Mouse (Mus musculus) limb, embryonic 14.5 days (tissue): Measurements from ENCODE around the gene Antxr1. TPM values are rescaled to one million over a fixed set of nuclear protein-coding genes. Genes with fewer than 3 reads are reported as not detected.

Experiments
- ATAC-seq: fragments of 200-750 bp; cut with Nextera tagmentation; 2 replicates; pipeline ENCODE4 v1.8.0; 2017; ENCODE audit warnings: low read depth, moderate number of reproducible peaks, moderate TSS enrichment; ENCODE audit not compliant: low FRiP score
- DNase-seq: peaks from one replicate; pipeline ENCODE4 v3.0.0-alpha.2; 2015; ENCODE audit warnings: low spot score
- H3K27ac ChIP-seq: fragments of 300-500 bp; sonication (generic); replicated peaks from 2 replicates; pipeline ENCODE4 v1.5.1; 2014; ENCODE audit warnings: low read depth, mild to moderate bottlenecking, low read length, moderate library complexity, mixed read lengths
- H3K27me3 ChIP-seq: fragments of 300-500 bp; sonication (generic); 2 replicates; pipeline ENCODE4 v1.6.1; 2014; ENCODE audit warnings: low read length, mixed read lengths; ENCODE audit not compliant: control insufficient read depth, insufficient read depth
- H3K36me3 ChIP-seq: fragments of 300-500 bp; sonication (generic); 2 replicates; pipeline ENCODE4 v1.6.1; 2014; ENCODE audit warnings: mild to moderate bottlenecking, low read length, moderate library complexity, mixed read lengths; ENCODE audit not compliant: control insufficient read depth, insufficient read depth
- H3K4me1 ChIP-seq: fragments of 300-500 bp; sonication (generic); 2 replicates; pipeline ENCODE4 v1.6.1; 2014; ENCODE audit warnings: antibody characterized with exemption, low read length, mixed read lengths; ENCODE audit not compliant: control insufficient read depth, insufficient read depth
- H3K4me2 ChIP-seq: fragments of 300-500 bp; sonication (generic); replicated peaks from 2 replicates; pipeline ENCODE4 v1.6.1; 2014; ENCODE audit warnings: low read depth, mild to moderate bottlenecking, low read length, moderate library complexity; ENCODE audit not compliant: severe bottlenecking
- H3K4me3 ChIP-seq: fragments of 300-500 bp; sonication (generic); replicated peaks from 2 replicates; pipeline ENCODE4 v1.5.1; 2014; ENCODE audit warnings: low read length
- H3K9ac ChIP-seq: fragments of 300-500 bp; sonication (generic); 2 replicates; pipeline ENCODE4 v1.6.1; 2014; ENCODE audit warnings: mild to moderate bottlenecking, low read depth, low read length, moderate library complexity; ENCODE audit not compliant: severe bottlenecking
- H3K9me3 ChIP-seq: fragments of 300-500 bp; sonication (generic); 2 replicates; pipeline ENCODE4 v1.6.1; 2016; ENCODE audit warnings: low read length; ENCODE audit not compliant: control insufficient read depth
- POLR2A ChIP-seq: fragments of 200-500 bp; IDR thresholded peaks from 2 replicates; pipeline ENCODE4 v1.8.0; 2012; ENCODE audit warnings: inconsistent platforms, mild to moderate bottlenecking, moderate library complexity, borderline replicate concordance; ENCODE audit not compliant: insufficient read depth, insufficient read length; ENCODE audit errors: extremely low read depth
- WGBS: fragments of 180-500 bp; shearing (Covaris S2); extraction: QIAGEN DNeasy Blood & Tissue Kit; methylation state at CpG from one replicate; pipeline ENCODE4 v1.1.7; 2014; 5-methylcytosine and 5-hydroxymethylcytosine counted together
- polyA plus RNA-seq, 2 experiments: library from polyadenylated mRNA; depleted of rRNA in 1 of 2; stranded (reverse) in 1 of 2; unstranded in 1 of 2; fragments of >200 nt; fragmentation: Nextera tagmentation in 1 of 2; extraction: Ambion mirVana in 1 of 2; gene quantifications; 2 replicates each; pipeline versions ENCODE4 v1.2.1 to v1.2.3; 2012 to 2014

Antxr1 gene
- polyA plus RNA-seq, 2 experiments: 33.8 to 75.7 TPM

DNA sequence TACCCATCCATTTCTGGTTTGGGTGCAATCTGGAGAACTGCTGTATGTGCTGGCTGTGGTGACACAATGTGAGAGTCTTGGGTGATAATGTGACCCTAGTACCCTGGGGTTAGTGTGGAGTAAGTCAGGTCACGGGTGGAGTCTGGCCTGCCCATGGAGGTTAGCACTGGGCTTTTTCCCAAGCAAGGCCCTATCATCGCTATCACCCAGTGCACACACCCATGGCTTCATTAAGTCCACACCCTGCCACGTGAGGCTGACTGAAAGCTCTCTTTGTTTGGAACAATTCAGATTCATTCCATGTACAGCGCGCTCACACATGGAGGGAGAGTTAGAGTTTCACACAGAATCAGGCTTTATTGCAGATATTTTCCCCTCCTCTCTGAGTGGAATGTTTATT lies 18.8 kb upstream of the Antxr1 start:
- no peak for ATAC-seq
- no peaks in the 10 kb centered on the region for H3K4me1 ChIP-seq
- 69% methylated on average over 5 of the region's 5 CpGs for WGBS
- no peak for TF ChIP-seq POLR2A
- no peak overlapping the region for H3K9ac ChIP-seq
- no peaks in the 10 kb centered on the region for H3K9me3 ChIP-seq
- H3K27ac ChIP-seq: no peak overlapping the region
- DNase-seq: no peak
- H3K4me3 ChIP-seq: no peak overlapping the region
- H3K27me3 ChIP-seq: no peaks in the 10 kb centered on the region
- H3K36me3 ChIP-seq: no peaks in the 10 kb centered on the region
- H3K4me2 ChIP-seq: no peak overlapping the region

DNA sequence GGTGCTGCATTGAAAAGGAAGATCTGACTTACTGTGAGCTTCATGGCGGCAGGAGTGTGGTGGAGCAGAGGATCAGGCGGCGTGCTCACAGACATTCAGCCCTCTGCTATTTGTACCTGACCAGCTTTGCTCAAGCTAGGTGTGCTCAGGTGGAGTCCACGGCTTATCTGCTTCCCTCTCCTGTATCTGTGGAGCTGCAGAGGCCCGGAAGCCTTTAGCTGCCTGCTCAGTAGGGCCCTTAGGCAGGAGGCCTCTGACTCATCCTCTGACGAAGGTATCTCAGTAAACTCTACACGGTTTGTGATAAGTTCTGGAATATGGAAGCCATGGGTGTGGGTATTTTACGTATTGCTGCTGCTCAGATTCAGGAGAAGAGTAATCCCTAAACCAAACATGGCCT lies 15.2 kb upstream of the Antxr1 start, which contains the start of gene Gkn1:
TSS of gene Gkn1 (minus strand) at position 114 of the 400 bp plus-strand sequence.
- H3K9me3 ChIP-seq: no peaks in the 10 kb centered on the region
- DNase-seq (no peak), ATAC-seq (no peak)
- H3K9ac ChIP-seq: no peak within 1 kb of the TSS
- H3K36me3 ChIP-seq: no peaks in the 10 kb centered on the region
- 89% methylated on average over 8 of the region's 8 CpGs for WGBS
- no peak for TF ChIP-seq POLR2A
- no peaks in the 10 kb centered on the region for H3K27me3 ChIP-seq
- no peak within 1 kb of the TSS for H3K4me2 ChIP-seq
- no peak within 1 kb of the TSS for H3K27ac ChIP-seq
- no peaks in the 10 kb centered on the region for H3K4me1 ChIP-seq
- H3K4me3 ChIP-seq: no peak within 1 kb of the TSS

DNA sequence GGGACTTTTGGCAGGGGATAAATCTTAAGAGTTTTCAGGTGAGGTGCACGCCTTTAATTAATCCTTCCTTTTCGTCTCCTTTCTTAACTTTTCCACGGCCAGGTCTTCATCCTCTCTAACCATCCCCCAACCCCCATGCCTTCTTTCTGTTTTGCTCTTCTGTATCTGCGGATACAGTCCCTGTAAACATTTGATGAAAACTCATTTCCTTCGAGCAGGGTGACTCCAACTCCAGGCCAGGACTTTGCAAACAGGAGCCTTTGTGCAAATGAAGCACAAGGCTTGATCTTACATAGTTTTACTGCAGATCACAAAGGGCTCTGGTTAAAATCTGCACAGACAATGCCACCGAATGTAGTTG lies 294 bp upstream of the Antxr1 start:
- H3K4me3 ChIP-seq: no peak overlapping the region
- TF ChIP-seq POLR2A: no peak
- H3K36me3 ChIP-seq: no peaks in the 10 kb centered on the region
- H3K9ac ChIP-seq: no peak overlapping the region
- no peak overlapping the region; the same call in 1 of the 2 replicates for H3K27ac ChIP-seq
- H3K27me3 ChIP-seq: no peaks in the 10 kb centered on the region
- 22% methylated on average over 6 of the region's 6 CpGs for WGBS
- peaks cover 14% of the 10 kb centered on the region for H3K4me1 ChIP-seq
- ATAC-seq (no peak), DNase-seq (no peak)
- H3K4me2 ChIP-seq: no peak overlapping the region
- no peaks in the 10 kb centered on the region for H3K9me3 ChIP-seq

DNA sequence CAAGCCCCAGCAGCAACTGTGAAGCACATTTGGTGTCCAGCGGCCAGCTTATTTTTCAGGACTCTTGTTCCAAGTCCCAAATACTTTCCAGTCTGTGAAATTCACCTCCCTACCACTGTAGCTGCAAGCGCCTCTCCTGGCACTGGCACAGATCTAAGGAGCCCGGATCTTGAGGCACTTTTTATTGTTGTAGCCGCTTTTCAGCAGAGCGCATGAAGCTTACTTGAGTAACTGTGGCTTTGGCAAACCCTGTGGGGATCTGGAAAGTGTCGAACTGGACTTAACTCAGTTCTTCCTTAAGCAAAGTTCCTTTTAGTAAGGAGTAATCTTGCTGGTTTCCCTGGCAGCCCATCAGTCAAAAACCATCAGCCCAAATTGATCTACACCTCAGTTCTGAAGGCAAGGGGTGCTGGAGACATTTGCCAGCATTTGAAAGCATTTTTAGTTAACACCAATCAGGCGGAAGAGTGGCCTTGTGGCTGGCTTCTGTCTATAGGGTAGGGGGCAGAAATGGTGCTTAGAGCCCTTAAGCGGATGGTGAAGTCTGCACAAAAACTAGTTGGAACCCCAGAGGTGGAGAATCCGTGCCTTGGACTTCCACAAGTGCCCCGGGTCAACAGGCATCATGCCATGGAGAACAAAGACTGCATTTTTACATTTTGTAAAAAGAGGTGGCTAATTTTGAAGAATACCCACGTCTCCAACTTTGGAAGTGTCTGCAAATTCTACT lies 1.1 kb downstream of the Antxr1 start:
- peak; percentile 60 for ATAC-seq
- H3K4me1 ChIP-seq: peaks cover 25% of the 10 kb centered on the region
- H3K9me3 ChIP-seq: no peaks in the 10 kb centered on the region

DNA sequence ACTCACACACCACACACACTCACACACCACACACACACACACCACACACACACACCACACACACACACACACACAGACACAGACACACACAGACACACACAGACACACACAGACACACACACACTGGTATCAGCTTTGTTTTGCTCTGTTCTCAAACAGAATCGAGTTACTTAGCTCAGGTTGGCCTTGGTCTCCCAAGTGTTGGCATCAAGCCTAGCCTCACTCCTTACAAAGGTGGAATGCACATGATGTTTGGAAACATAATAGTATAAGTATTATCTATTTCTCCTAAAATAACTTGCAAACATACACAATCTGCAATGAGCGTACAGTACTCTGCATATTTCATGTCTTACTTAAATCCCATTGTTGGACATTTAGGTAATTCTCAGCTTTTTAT lies 3.2 kb downstream of the Antxr1 start:
- Histone ChIP-seq H3K9ac (no peak overlapping the region), H3K27ac (no peak overlapping the region), H3K36me3 (no peaks in the 10 kb centered on the region), H3K4me1 (peaks cover 30% of the 10 kb centered on the region), H3K4me2 (peak overlapping the region; percentile 75), H3K4me3 (peak overlapping the region; percentile 88), H3K27me3 (no peaks in the 10 kb centered on the region), H3K9me3 (no peaks in the 10 kb centered on the region)
- TF ChIP-seq POLR2A: no peak
- DNase-seq: peak; percentile 44
- 52% methylated on average over 2 of the region's 2 CpGs for WGBS
- ATAC-seq: no peak

More for the DNA sequence above, 1.1 kb downstream of the Antxr1 start:
- H3K36me3 ChIP-seq: no peaks in the 10 kb centered on the region
- DNase-seq: peak; percentile 80
- H3K9ac ChIP-seq: peak overlapping the region; percentile 98
- peak overlapping the region; percentile 97 for H3K27ac ChIP-seq
- peak overlapping the region; percentile 75 for H3K4me2 ChIP-seq
- TF ChIP-seq POLR2A: peak; percentile 36; the same call in 1 of the 2 replicates
- WGBS: 3% methylated on average over 11 of the region's 11 CpGs
- peak overlapping the region; percentile 88 for H3K4me3 ChIP-seq
- H3K27me3 ChIP-seq: no peaks in the 10 kb centered on the region
